Mouse (Mus musculus): ENCODE data around the gene Isca1. TPM values are rescaled to one million over a fixed set of nuclear protein-coding genes. Genes with fewer than 3 reads are reported as not detected.
"Not testable (repeated sequence)": the region's sequence is repeated elsewhere in the genome, so short reads cannot be mapped to it uniquely, and the experiment has no call there.

Isca1 gene
- polyA plus RNA-seq, 2 experiments = 94.7 to 126 TPM

DNA sequence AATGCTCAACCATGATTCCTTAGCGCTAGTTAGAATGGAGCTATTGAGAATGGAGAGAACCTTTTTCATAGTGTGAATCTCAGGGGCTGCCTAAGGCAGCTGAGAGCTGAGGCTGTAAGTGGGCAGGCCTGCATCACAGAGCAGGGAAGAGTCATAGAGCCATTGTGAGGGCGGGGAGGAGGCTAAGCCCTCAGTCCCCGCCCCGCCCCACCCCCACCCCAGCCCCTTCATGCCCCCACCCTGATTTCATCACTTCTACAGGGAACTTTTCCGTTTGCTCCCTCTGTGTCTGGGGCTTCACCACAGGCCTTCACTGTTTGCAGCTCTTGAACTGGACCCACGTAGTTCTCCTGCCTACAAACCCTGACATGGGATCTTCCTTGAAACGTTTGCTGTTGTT lies 38.0 kb downstream of the Isca1 start, which contains the start of gene Spata31d1d:
Spata31d1d (minus strand) TSS at position 101 of the 400 bp plus-strand sequence.
- no peak within 1 kb of the TSS for H3K4me3 ChIP-seq (replicated peaks; ENCODE audit: low read length)
- H3K4me1 ChIP-seq (ENCODE audit: control insufficient read depth, insufficient read depth, low read length) = no peaks in the 10 kb centered on the region
- H3K27me3 ChIP-seq (ENCODE audit: control insufficient read depth, insufficient read depth, low read length) = no peaks in the 10 kb centered on the region
- H3K27ac ChIP-seq (replicated peaks; ENCODE audit: low read depth, low read length) = no peak within 1 kb of the TSS
- 40% methylated on average over 7 of the region's 7 CpGs for WGBS
- no peak for TF ChIP-seq POLR2A (IDR thresholded peaks at IDR 0.05; ENCODE audit: borderline replicate concordance, extremely low read depth, insufficient read depth, insufficient read length)
- no peak within 1 kb of the TSS; the same call in 1 of the 2 replicates for H3K9ac ChIP-seq (ENCODE audit: low read depth, low read length, severe bottlenecking)
- H3K9me3 ChIP-seq (ENCODE audit: control insufficient read depth, low read length) = no peaks in the 10 kb centered on the region
- no peaks in the 10 kb centered on the region for H3K36me3 ChIP-seq (ENCODE audit: control insufficient read depth, insufficient read depth, low read length)
- no peak for DNase-seq (ENCODE audit: low spot score)
- no peak for ATAC-seq (ENCODE audit: low FRiP score, low read depth)
- H3K4me2 ChIP-seq (replicated peaks; ENCODE audit: low read depth, low read length, severe bottlenecking) = no peak within 1 kb of the TSS

DNA sequence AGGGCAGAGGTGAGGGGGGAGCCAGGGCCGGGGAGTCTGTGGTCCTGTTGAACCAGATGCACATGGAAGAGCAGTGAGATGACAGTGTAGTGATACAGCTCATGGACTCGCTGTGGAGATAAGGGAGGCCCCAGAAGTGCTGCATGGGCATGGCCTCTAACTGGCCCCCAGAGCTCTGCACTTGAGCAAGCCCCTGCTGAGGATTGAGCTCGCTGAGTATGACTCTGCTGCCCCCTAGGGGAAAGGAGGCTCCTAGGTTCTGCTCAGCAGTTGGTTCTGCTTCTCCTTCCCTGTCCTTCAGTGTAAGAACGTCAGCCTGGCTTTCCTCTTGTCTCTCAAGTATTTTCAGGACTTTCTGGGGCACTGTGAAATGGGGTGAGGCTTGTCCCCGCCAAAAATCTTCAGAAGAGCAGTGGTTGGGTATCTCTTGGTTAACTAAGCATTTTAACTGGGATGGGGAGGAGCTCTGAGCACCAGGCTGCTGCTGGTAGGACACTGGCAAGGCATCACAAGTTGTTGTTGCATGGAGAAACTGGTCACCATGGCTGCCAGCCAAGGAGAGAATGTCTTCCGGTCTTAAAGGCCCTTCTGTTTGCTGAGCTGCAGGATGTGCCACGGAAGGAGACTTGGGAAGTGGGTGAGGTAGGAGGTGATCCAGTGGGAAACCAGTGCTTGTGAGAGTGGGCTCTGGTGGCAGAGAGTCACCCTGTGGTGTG lies 41.1 kb downstream of the Isca1 start:
- no peaks in the 10 kb centered on the region for H3K9me3 ChIP-seq (ENCODE audit: control insufficient read depth, low read length)
- H3K4me3 ChIP-seq (replicated peaks; ENCODE audit: low read length) = no peak overlapping the region
- H3K9ac ChIP-seq (ENCODE audit: low read depth, low read length, severe bottlenecking) = no peak overlapping the region
- DNase-seq (ENCODE audit: low spot score) = peak; percentile 85
- 23% methylated on average over 7 of the region's 7 CpGs for WGBS
- H3K4me1 ChIP-seq (ENCODE audit: control insufficient read depth, insufficient read depth, low read length) = peaks cover 5% of the 10 kb centered on the region; the same call in 1 of the 2 replicates
- TF ChIP-seq POLR2A (IDR thresholded peaks at IDR 0.05; ENCODE audit: borderline replicate concordance, extremely low read depth, insufficient read depth, insufficient read length) = no peak
- H3K4me2 ChIP-seq (replicated peaks; ENCODE audit: low read depth, low read length, severe bottlenecking) = no peak overlapping the region
- no peaks in the 10 kb centered on the region for H3K27me3 ChIP-seq (ENCODE audit: control insufficient read depth, insufficient read depth, low read length)
- no peaks in the 10 kb centered on the region for H3K36me3 ChIP-seq (ENCODE audit: control insufficient read depth, insufficient read depth, low read length)
- H3K27ac ChIP-seq (replicated peaks; ENCODE audit: low read depth, low read length) = no peak overlapping the region
- peak; percentile 76; the same call in 1 of the 2 replicates for ATAC-seq (ENCODE audit: low FRiP score, low read depth)

DNA sequence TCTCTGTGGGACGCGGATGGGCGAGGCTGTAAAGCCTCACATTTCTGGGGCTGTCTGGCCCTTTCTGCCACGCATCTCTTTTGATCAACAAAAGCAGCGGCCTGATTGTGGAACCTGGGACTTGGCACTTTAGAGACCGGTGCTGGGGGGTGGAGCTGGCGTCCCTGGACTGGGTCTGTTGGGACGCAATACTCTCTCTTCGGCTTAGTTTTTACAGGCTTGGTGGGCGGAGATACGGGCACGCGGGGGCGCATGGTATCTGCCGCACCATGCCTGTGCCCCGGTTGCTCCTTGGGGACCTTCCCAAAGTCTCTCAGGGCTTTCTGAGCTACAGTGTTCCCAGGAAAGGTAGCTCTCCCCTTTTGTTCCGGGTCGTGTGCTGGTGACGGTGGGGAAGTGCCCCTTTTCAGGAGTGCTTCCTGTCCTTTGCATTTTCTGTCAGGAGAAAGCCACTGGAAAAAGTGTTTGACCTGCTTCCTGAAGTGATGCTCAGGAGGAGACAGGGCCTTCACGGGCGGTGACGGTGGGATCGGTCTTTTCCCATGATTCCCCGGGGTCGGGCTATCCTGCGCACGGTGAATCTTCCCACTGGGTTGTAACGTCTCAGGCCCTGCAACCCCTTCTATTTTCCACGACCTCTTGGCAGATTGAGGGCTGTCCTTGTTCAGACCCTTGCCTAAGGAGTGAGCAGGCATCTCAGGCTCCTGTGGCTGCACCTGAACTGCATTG lies 43.3 kb downstream of the Isca1 start:
- Histone ChIP-seq H3K27ac (replicated peaks; ENCODE audit: low read depth, low read length) (no peak overlapping the region), H3K4me1 (ENCODE audit: control insufficient read depth, insufficient read depth, low read length) (peaks cover 5% of the 10 kb centered on the region; the same call in 1 of the 2 replicates), H3K4me3 (replicated peaks; ENCODE audit: low read length) (peak overlapping the region; percentile 17; the same call in 1 of the 2 replicates), H3K27me3 (ENCODE audit: control insufficient read depth, insufficient read depth, low read length) (no peaks in the 10 kb centered on the region), H3K4me2 (replicated peaks; ENCODE audit: low read depth, low read length, severe bottlenecking) (peak overlapping the region; percentile 44), H3K9me3 (ENCODE audit: control insufficient read depth, low read length) (no peaks in the 10 kb centered on the region), H3K9ac (ENCODE audit: low read depth, low read length, severe bottlenecking) (peak overlapping the region; percentile 38; the same call in 1 of the 2 replicates), H3K36me3 (ENCODE audit: control insufficient read depth, insufficient read depth, low read length) (no peaks in the 10 kb centered on the region)
- 22% methylated on average over 29 of the region's 29 CpGs for WGBS
- DNase-seq (ENCODE audit: low spot score) = no peak
- ATAC-seq (ENCODE audit: low FRiP score, low read depth) = no peak
- no peak for TF ChIP-seq POLR2A (IDR thresholded peaks at IDR 0.05; ENCODE audit: borderline replicate concordance, extremely low read depth, insufficient read depth, insufficient read length)

DNA sequence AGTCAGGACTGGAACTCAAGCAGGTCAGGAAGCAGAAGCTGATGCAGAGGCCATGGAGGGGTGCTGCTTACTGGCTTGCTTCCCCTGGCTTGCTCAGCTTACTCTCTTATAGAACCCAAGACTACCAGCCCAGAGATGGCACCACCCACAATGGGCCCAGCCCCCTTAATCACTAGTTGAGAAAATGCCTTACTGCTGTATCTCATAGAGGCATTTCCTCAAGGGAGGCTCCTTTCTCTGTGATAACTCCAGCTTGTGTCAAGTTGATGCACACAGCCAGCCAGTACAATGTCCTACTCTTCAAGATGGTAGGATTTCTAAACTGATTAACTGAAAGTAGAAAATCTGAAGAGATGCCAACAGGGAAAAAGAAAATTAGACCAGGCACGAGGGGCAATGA lies 47.5 kb downstream of the Isca1 start:
- not testable (repeated sequence) for H3K4me2 ChIP-seq (replicated peaks; ENCODE audit: low read depth, low read length, severe bottlenecking); ATAC-seq (ENCODE audit: low FRiP score, low read depth); H3K27me3 ChIP-seq (ENCODE audit: control insufficient read depth, insufficient read depth, low read length); DNase-seq (ENCODE audit: low spot score); H3K36me3 ChIP-seq (ENCODE audit: control insufficient read depth, insufficient read depth, low read length); H3K9me3 ChIP-seq (ENCODE audit: control insufficient read depth, low read length); H3K9ac ChIP-seq (ENCODE audit: low read depth, low read length, severe bottlenecking); H3K27ac ChIP-seq (replicated peaks; ENCODE audit: low read depth, low read length); H3K4me3 ChIP-seq (replicated peaks; ENCODE audit: low read length)
- WGBS = 91% methylated on average over 1 of the region's 1 CpGs
- H3K4me1 ChIP-seq (ENCODE audit: control insufficient read depth, insufficient read depth, low read length) = peaks cover 10% of the 10 kb centered on the region; the same call in 1 of the 2 replicates

DNA sequence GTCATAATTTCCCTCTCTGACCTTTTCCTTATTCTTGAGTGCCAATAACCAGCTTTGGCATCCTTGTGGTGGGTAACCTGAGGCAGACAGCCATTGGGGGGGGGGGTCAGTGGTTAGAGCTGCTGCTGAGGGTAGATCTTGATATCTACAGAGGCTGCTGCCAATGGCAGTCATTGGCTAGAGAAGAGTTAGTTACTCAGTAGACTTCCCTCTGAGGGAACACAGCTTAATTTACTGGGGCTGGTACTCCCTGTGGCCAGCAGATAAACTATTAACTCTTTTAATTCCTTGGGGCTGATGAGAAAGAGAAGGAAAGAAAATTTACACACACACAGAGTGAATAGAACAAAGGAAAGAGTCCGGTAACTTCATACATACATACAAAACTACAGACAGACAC lies 50.1 kb downstream of the Isca1 start:
- Histone ChIP-seq H3K4me2 (replicated peaks; ENCODE audit: low read depth, low read length, severe bottlenecking) (0 out of 2 replicates have a peak overlapping the region, but pooled peaks have one; percentile 4), H3K4me3 (replicated peaks; ENCODE audit: low read length) (no peak overlapping the region), H3K27ac (replicated peaks; ENCODE audit: low read depth, low read length) (0 out of 2 replicates have a peak overlapping the region, but pooled peaks have one; percentile 10), H3K9me3 (ENCODE audit: control insufficient read depth, low read length) (no peaks in the 10 kb centered on the region), H3K27me3 (ENCODE audit: control insufficient read depth, insufficient read depth, low read length) (no peaks in the 10 kb centered on the region), H3K4me1 (ENCODE audit: control insufficient read depth, insufficient read depth, low read length) (peaks cover 5% of the 10 kb centered on the region; the same call in 1 of the 2 replicates), H3K36me3 (ENCODE audit: control insufficient read depth, insufficient read depth, low read length) (no peaks in the 10 kb centered on the region), H3K9ac (ENCODE audit: low read depth, low read length, severe bottlenecking) (no peak overlapping the region)
- ATAC-seq (ENCODE audit: low FRiP score, low read depth) = no peak
- DNase-seq (ENCODE audit: low spot score) = no peak
- TF ChIP-seq POLR2A (IDR thresholded peaks at IDR 0.05; ENCODE audit: borderline replicate concordance, extremely low read depth, insufficient read depth, insufficient read length) = no peak
- WGBS = 100% methylated on average over 1 of the region's 1 CpGs

DNA sequence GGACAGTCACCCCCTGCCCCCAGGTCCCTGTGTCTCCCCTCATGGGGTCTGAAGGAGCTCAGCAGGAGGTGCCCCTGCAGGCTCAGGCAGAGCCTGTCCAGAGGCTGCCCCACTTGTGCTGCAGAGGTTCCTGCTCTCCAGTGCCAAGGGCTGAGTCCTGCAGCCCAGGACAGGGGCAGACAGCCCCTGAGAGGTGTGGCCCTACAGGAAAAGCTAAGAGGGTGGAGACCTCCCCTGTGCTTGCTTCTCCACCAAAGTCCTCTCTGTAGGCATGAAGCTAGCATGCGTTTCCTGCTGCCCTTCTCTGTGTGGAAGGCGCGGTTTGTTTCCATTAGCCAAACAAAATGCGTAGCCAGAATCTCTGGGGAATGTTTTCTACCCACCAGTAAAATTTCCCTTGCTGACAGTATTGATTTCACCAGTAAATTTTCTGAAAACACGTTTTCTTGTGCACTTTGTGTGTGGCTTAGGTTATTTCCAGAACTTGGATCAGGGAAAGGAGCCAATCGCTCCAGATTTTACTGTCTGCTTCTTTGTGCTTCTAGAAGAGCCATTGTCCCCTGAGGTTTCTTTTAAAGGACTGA lies 50.7 kb downstream of the Isca1 start:
- not testable (repeated sequence) for H3K4me1 ChIP-seq (ENCODE audit: control insufficient read depth, insufficient read depth, low read length); H3K27ac ChIP-seq (replicated peaks; ENCODE audit: low read depth, low read length); H3K9ac ChIP-seq (ENCODE audit: low read depth, low read length, severe bottlenecking); DNase-seq (ENCODE audit: low spot score); H3K27me3 ChIP-seq (ENCODE audit: control insufficient read depth, insufficient read depth, low read length); H3K4me3 ChIP-seq (replicated peaks; ENCODE audit: low read length); H3K9me3 ChIP-seq (ENCODE audit: control insufficient read depth, low read length); H3K36me3 ChIP-seq (ENCODE audit: control insufficient read depth, insufficient read depth, low read length); ATAC-seq (ENCODE audit: low FRiP score, low read depth)
- 0 out of 2 replicates have a peak overlapping the region, but pooled peaks have one; percentile 4 for H3K4me2 ChIP-seq (replicated peaks; ENCODE audit: low read depth, low read length, severe bottlenecking)
- WGBS = 15% methylated on average over 6 of the region's 6 CpGs

All from limb, embryonic 14.5 days (tissue).